Mouse (Mus musculus) spleen, embryonic (tissue): ENCODE data around the gene Tctex1d1.

ENCODE experiments used
- CTCF ChIA-PET: fragments of 350-600 bp; sonication (Branson Sonifier 250); formaldehyde crosslinking; loops from one replicate; lab custom pipeline; 2022; lab: Charles Lee

The Tctex1d1 gene

DNA sequence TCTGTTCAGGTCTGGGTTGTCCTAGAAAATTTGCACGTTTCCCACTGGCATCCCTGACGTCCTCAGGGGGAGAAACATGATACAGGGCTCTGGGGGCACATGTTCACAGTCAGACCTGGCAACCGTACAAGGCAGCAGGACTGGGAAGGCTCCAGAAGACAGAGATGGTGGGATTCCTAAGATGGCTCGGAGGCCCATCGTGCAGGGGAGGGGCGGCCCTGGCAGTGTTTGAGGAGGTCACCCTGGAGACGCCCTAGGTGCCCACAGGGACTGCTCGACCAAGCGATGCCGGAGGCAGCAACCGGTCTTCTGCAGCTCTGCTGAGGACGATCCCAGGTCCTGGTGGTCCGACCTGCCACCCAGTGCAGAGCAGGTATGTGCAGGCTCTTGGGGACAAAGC is at the start of gene Tctex1d1:
Tctex1d1 (plus strand) TSS at position 167 of the 400 bp plus-strand sequence.
- CTCF ChIA-PET: no interaction called here

DNA sequence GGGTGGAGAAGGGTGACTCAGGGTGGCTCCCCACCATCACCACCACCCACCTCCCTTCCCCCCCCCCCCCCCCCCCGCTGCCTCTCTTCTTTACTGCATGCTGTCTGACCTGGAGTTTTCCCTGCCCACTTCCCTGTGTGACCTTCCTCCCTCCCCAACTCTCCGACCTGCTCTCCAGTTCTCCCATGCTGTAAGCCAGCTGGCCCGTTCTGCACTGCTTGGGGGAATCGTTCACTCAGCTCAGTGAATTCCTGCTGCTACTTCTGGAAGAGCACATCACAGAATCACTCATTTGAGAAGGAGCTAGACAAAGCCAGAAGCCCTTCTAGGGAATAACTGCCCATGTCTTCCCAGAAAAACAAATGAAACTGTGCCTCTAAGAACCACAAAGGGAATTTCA is 48.9 kb upstream of the Tctex1d1 start:
- CTCF ChIA-PET: no interaction called here

DNA sequence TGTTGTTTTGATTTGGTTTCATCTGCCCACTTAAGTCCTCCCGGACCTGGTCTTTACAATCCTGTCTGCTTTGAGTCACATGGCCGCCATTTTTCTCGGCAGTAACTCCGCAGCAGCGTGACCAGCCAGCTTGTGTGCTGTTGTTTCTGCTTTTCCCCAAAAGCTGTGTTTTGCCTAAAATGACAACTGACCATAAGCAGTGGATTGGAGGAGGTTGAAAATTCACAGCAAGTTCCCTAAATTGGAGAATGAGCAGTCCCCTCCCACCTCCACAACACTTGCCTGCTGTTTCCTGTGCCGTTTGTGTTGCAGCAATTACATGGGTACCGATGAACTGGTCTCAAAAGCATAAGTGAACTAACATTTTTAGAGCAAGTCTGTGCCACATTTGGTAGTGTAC is 47.7 kb upstream of the Tctex1d1 start:
- CTCF ChIA-PET: no interaction called here

DNA sequence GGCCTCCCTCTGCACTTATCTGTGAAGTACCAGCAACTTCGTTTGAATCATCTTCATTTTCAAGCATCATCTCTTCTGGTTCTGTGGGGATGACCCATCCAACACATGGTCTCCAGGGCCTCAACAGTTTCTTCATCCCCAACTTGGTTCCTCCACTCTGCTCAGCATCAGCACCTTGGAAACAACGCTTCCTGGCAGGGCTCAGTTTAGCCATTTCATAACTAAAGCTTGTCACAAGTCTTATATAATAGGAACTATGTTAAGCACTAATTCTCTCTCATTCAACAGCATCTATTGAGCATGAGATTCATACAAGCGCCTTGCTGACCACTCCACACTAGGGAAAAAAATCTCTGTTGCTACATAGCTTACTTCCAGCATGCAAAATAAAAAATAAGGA is 38.1 kb upstream of the Tctex1d1 start:
- CTCF ChIA-PET: no interaction called here

DNA sequence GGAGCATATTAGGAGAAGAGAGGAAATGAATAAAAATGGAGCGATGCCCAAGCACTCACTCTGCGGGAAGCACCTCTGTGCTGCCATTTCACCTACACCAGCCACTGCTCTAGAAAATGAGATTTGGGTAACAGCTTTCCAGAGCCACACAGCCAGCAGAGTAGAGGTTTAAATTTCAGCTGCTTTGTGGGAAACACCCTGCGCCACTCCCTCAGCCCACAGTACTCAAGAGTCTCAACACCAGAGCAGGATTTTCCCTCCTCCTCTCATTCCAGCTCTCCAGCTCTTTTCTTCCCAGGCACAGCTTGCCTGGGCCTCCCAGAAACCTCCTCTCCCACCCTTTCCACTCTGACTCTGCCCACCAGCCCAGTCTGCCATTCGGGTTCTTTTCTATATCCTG is 37.7 kb upstream of the Tctex1d1 start:
- CTCF ChIA-PET: no interaction called here

DNA sequence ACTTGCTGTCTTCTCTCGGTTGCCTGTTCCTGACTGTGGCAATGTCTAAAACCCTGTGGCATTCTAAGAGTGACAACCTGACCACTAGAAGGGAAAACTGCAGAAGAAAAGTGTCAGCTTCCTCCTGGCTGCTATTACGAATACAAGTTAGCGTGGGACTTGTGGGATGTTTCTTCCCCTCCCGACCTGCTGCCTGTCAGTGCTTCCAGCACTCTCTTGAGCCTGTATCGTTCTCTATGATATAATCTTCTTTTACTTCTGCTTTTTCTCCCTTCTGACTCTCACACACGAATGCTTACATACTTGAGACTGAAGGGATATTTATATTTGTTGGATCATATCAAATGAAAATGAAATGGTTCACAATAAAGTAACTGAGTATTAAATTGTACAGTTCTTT is 34.1 kb upstream of the Tctex1d1 start:
- CTCF ChIA-PET: no interaction called here

DNA sequence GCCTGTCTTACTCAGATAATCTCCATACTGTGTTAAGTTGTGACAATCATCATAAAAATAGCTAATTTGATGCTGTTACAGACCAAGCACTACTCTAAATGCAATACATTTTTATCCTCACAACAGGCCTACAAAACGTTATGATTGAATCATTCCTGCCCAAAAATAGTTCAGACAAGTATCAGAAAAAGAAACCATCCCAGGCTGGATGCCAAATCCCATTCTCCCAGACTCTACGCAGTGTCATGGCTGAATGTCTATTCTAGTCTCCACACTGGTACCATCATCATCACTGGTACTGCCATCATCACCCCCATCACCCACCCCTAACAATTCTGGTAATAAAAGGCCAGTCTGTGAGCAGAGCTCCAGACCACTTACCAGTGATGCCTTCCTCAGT is 25.9 kb upstream of the Tctex1d1 start:
- CTCF ChIA-PET: no interaction called here

DNA sequence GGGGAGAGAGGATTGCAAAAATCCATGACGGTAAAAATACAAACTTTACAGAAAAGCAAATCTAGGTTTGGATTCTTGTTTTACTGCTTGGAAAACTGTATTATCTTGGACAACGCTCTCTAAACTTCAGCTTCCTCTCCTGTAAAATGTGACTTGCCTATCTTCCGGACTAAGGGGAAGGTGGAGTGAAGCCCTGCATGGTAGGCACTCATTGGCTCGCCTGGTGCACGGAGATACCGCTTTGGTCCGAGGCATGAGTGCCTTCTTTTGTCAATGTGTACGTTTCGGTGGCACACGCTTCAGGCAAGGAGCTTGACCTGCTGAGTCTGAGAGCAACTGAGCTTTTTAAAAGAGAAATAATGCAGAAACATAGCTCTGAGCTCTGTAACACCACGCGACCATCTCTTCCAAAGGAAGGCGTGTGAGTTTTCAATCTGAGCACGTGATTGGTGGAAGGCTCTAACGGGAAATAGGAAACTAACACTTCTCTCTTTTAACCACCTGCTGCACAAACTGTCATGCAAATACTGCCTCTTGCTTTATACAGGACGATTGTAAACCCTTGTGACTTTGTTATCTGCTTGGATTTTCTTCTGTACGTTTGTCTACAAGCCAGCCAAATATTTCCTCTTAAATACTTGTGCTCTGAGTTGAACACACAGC is 23.0 kb upstream of the Tctex1d1 start:
- CTCF ChIA-PET: no interaction called here

DNA sequence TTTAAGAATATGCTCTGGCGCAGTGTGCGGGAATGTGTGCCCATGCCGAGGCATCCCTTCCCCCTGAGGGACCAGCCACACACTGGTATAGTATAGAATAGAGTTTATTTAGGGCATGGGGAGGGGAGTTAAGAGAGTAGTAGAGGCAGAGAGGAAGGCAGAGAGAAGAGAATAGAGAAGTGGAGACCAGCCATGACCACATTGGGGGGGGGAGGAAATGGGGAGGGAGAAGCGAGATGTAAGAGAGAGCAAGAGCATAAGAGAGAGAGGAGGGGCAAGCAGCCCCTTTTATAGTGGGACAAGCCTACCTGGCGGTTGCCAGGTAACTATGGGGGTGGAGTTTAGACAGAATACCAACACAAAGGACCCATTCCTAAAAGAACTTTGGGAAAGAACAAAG is 19.0 kb upstream of the Tctex1d1 start:
- CTCF ChIA-PET: no interaction called here

DNA sequence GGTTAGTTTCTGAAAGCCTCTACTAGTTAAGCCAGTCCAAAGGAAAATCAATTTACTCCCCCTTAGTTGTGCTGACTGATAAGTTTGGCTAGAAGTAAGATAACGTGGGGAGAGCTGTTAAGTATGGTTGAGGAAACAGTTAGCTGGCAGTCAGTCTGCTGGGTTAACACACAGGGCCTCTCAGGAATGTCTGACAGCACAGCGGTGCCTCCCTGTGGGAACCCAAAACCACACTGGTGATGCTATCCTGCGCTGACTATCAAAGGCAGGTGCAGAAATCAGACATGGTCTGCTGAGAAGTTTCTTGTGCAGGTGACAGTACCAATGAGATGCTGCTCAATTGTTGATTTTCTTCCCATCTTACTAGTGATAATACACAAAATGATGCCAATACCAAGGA is 14.2 kb upstream of the Tctex1d1 start:
- CTCF ChIA-PET: no interaction called here

DNA sequence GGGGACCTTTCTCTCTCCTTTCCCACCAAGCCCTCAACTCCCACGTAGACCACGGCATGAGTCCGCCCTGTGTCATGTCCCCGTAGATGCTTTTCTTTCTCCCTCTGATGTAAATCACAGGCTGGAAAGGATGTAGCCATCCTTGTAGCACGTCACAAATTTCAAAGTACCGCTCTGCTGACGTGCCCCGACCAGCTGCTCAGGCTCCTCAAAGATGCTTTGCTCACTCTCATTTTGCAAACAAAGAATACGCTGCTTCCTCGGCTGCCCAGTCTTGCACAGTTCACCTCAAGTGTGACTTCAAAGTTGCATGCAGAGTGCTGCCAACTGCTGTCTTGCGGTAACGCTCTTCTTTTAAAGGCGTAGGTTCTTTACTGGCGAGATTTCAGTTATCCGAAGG is 10.6 kb upstream of the Tctex1d1 start:
- CTCF ChIA-PET: no interaction called here

DNA sequence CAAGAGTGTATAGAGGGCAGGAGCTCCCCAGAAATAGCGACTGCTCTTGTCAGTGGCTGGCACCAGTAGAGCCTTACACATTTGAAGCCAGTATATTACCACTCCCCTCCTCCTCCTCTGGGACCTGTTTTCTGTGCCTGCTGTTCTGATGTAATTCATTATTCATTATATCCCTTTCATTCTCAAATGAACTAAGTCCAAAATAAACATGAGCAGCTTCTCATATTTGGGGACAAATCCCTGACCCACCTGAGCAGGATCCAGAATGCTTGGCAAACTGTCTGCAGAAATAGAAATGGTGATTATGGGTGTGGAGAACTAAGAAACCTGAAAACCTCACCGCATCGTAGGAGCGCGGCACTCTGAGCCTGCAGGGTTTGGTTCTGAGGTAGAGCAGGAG is 8.8 kb upstream of the Tctex1d1 start:
- CTCF ChIA-PET: no interaction called here

DNA sequence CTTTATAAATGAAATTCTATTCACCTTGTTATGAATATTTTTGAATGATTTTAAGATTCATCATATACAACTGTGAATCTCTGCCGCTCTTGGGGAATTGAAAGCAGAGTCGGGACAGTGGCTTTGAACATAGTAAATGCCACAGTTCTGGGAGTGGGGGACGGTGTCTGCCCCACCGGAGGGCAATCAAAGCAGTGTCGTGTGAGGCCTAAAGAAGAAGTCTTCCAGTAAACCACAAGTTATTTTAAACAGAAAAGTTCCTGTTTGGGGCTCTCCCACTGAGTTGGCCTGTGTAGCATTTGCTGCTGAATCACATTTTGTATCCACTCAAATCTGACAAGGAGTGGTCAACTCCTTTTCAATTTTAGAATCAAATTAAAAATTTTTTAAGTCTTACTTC is 7.2 kb upstream of the Tctex1d1 start:
- CTCF ChIA-PET: no interaction called here

DNA sequence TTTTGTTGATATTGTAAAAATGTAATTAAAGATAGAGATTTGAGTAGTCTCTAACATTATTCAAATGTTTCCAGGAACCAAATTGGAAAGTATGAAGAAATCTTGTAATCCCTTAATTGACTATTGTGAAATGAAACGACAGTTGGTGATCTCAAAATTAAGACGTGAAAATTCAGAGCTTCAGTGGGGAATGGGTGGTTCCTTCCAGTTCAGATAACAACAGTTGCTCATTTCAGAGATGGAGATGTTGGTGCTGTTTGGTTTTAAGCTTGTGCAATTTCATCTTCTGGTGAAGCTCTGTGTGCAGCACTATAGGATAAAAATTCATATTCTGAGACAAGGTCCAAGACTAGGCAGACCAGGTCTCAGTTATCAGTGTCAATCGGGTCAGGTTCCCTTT is 6.3 kb upstream of the Tctex1d1 start:
- CTCF ChIA-PET: no interaction called here

DNA sequence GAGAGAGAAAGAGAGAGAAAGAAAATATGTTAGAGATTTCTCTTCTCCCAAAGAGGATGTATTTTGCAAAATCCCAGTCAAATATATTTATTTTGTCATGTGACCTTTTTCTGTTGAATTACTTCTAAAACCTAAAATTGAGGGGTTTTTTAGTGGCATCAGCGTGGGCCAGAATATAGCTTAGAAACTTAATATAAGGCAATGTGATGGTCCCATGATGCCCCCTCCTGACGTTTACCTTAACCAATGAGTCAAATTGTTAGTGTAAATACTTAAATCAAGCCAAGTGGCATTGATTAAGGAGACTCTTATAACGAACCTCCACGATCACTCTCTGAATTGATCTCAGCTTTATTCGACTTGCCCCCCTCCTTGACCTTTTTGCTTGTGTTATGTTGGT is 4.2 kb upstream of the Tctex1d1 start:
- CTCF ChIA-PET: interaction anchor here (0.6 kb wide), 1 partner anchor 23 kb away, joined by 4 read pairs; no protein-coding TSS in a partner anchor

DNA sequence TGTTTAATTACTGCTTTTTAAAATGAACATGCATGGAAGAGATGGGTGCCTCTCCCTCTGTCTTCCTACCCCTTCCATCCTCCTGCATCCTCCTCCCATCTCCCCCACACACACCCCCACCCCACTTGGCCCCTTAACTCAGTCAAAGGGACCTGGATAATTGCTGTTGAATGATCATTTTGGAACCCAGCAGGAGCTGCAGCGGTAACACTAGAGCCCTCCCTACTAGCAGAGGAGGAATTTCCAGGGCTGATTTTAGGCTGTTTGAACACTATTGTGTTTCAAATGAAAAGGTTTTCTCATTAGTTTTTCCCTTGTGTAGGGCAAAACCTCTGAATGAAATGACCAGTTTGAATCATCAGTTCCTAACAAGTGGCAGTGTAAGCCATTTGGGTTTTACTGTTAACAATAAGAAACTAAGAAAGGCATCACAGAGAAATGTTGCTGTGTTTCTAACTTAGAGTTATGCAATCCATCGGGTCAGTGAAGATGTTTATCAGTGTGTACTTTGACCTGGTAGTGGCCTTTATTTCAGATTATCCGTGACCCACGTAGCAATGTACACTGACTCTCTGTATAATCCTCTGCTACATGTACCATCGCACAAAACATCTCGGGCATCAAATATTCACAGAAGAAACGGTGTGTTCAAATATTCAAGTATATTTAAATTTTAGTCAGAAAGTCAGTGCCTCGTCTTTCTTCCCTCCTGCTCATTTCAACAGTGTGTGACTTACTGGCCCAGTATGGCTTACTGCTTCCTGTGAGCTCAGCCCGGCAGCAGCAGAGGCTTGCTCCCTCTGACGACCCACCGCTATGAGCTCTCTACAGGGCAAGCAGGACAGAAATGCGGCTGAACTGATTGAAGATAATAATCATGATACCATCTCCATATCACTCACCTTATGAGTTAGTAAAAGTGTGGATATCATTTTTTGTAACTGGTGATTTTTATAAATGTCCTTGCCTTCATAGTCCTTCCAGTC is 1.8 kb upstream of the Tctex1d1 start:
- CTCF ChIA-PET: interaction anchor here (0.7 kb wide), 1 partner anchor 1242 kb away, joined by 10 read pairs; no protein-coding TSS in a partner anchor

DNA sequence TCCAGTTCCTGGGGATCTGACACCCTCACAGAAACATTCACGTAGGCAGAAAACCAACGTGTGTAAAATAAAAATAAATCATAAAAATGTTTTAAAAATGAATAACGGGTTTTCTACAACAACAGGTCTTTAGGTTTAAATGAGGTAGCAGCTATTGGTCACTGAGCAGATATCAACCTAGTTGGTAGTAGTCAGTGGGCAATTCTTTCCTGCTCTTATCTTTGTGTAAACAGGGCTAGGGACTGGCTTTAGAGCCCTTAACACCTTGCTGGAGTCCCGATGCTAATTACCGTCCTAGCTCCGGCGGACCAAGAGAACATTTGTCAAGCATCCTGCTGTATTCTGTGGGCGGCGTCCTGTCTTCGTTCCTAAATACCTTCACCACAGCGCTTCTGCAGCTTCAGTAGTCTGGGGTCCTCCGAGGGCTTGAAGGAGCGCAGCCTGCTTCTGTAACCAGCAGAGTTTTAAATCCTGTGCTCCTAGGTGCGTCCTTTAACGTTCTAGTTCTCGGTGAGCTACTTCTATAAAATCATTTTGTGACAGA is 556 bp upstream of the Tctex1d1 start:
- CTCF ChIA-PET: no interaction called here

DNA sequence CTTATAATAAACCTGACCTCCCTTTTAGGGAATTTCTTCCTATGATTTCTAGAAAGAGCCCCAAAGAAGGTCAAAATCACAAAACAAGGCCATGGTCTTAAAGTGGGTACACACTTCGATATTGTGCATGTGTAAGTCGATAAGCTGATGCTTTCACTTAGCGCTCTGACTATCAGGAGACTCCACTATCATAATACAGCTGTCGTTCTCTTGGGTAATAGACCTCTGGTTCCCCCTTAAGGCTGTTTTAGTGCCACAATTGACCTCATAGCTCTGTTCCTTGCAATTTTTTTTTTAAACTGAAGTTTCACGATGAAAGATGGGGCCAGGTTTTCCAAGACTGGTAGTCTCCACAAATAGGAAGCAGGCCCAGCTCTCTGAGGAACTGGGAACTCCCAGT is 979 bp downstream of the Tctex1d1 start:
- CTCF ChIA-PET: no interaction called here

DNA sequence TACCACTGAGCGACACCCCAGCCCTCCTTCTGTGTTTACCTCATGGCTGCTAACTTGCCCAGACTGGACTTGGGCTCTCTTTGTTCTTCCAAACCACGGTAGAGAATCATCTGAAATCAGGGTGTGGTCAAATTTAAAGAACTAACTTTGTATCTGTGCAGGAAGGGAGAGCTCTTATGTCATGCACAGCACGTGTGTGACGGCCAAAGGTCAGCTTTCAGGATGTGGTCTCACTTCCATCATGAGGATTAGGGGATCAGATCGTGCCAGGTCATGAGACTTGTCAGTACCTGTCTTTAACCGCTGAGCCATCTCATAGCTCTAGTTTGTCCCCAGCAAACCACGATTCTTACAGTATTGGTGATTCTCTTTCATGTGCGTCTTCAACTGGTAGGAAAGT is 3.3 kb downstream of the Tctex1d1 start:
- CTCF ChIA-PET: no interaction called here

DNA sequence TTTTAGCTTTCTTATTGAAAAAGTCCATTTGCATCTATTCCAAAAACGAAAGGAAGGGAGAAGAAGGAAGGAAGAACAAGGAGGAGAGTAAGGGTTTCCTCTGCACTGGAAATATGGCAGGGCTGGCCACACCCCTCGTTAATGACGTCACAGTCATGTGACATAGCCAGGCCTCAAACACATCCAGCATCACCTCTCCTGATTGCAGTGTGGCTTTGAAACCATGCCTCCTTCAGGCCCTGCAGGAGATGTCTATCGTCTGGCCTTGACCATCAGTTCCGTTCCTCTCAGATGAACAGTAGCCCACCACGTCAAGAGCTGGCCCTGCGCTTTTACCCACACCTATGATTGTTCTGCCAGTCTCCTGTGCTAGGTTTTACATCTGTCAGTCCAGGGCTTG is 7.8 kb downstream of the Tctex1d1 start:
- CTCF ChIA-PET: no interaction called here

DNA sequence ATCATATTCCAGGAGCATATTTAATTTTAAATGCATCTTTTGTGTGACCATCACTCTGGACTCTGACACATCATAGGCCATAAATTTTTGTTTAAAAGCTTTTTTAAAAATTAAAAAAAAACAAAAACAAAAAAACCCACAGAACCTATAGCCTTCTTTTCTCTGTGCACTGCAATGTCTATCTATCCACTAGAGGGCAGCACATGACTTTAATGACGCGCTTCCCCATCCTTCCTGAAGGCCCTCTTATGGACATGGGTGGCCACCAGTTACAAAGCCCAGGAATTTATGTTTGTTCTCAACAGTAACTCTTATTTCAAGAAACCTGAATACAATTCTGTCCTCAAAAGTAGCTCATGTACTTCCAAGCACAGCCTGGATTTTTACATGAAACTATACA is 8.5 kb downstream of the Tctex1d1 start:
- CTCF ChIA-PET: interaction anchor here (0.7 to 1.4 kb wide), 3 partner anchors 157 to 200 kb away, joined by 3 read pairs; no protein-coding TSS in a partner anchor

DNA sequence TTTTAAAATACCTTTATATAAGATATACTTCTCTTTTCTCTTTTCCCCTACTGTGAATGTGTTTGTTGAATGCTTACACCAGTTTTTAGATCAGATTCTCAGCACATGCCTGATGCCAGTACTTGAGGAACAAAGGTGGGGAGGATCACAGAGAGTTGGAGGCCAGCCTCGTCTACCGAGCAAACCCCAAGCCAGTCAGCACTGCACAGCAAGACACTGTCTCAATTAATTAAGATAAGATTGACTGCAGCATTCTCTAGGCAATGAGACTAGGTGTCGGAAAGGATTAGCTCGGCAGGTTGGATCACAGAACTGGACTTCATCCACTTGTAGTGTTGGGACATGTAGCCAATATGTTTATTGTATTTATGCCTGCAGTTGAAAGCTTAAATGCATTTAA is 8.9 kb downstream of the Tctex1d1 start:
- CTCF ChIA-PET: interaction anchor here (0.7 to 1.4 kb wide), 3 partner anchors 157 to 199 kb away, joined by 3 to 5 read pairs (median 3); no protein-coding TSS in a partner anchor
